ENCODE assay signal across 21 mouse cellular contexts in genomic region chr7:108191196-108191595, GRCm38 (mm10). TPM values are rescaled to one million over a fixed set of nuclear protein-coding genes. Genes with fewer than 3 reads are reported as not detected.
"Had no signal": no experiment of that assay in that cellular context is flagged by ENCODE, and none has a peak within 500 bp of the region (broad histone marks: within the 10 kb centered on the region; RNA-seq: fewer than 3 reads in every experiment).

No protein-coding gene starts in this region.

RNA-seq across cellular contexts. Expression of gene Olfr486, which starts 18.7 kb away (rescaled TPM):
- polyA plus RNA-seq: cortical plate, adult 2 months; embryonic facial prominence, embryonic 10.5 days; embryonic facial prominence, embryonic 11.5 days; embryonic facial prominence, embryonic 12.5 days; embryonic facial prominence, embryonic 13.5 days; embryonic facial prominence, embryonic 14.5 days; embryonic facial prominence, embryonic 15.5 days; erythroblast, embryonic 14.5 days; forebrain, embryonic 10.5 days; forebrain, embryonic 11.5 days; forebrain, embryonic 12.5 days; forebrain, embryonic 13.5 days; forebrain, embryonic 14.5 days; forebrain, embryonic 15.5 days; forebrain, embryonic 16.5 days; forebrain, postnatal 0 days; frontal cortex, adult 2 months; gonadal fat pad, adult 2 months; heart, adult 2 months; heart, embryonic 10.5 days; heart, embryonic 11.5 days had no signal

RNA-seq across cellular contexts. Expression of gene Olfr487, which starts 23.2 kb away (rescaled TPM):
- polyA plus RNA-seq: cortical plate, adult 2 months; embryonic facial prominence, embryonic 10.5 days; embryonic facial prominence, embryonic 11.5 days; embryonic facial prominence, embryonic 12.5 days; embryonic facial prominence, embryonic 13.5 days; embryonic facial prominence, embryonic 14.5 days; erythroblast, embryonic 14.5 days; forebrain, embryonic 10.5 days; forebrain, embryonic 11.5 days; forebrain, embryonic 12.5 days; forebrain, embryonic 13.5 days; forebrain, embryonic 14.5 days; forebrain, embryonic 15.5 days; forebrain, embryonic 16.5 days; forebrain, postnatal 0 days; frontal cortex, adult 2 months; gonadal fat pad, adult 2 months; heart, adult 2 months; heart, embryonic 10.5 days; heart, embryonic 11.5 days had no signal

RNA-seq across cellular contexts. Expression of gene Olfr485, which starts 31.5 kb away (rescaled TPM):
- polyA plus RNA-seq: cortical plate, adult 2 months; embryonic facial prominence, embryonic 10.5 days; embryonic facial prominence, embryonic 11.5 days; embryonic facial prominence, embryonic 12.5 days; embryonic facial prominence, embryonic 13.5 days; erythroblast, embryonic 14.5 days; forebrain, embryonic 10.5 days; forebrain, embryonic 11.5 days; forebrain, embryonic 12.5 days; forebrain, embryonic 13.5 days; forebrain, embryonic 14.5 days; forebrain, embryonic 15.5 days; forebrain, embryonic 16.5 days; forebrain, postnatal 0 days; frontal cortex, adult 2 months; gonadal fat pad, adult 2 months; heart, adult 2 months; heart, embryonic 10.5 days; heart, embryonic 11.5 days had no signal
